Mouse (Mus musculus) ES-Bruce4 (cell line): ENCODE measurements at regions not wholly inside any gene's neighbourhood (a gene's known extent, or its start where the extent isn't known, plus 50 kb on each side); places are given as distances from the start of the nearest gene placed in this dataset.

ENCODE experiments used
- H3K27ac ChIP-seq: 2 replicates; pipeline ENCODE4 v1.5.1; 2012; ENCODE audit warnings: low read length, inconsistent platforms; ENCODE audit not compliant: insufficient read depth
- H3K27me3 ChIP-seq: 2 replicates; pipeline ENCODE4 v1.6.1; 2012; ENCODE audit warnings: mild to moderate bottlenecking, low read length, inconsistent platforms; ENCODE audit not compliant: control insufficient read depth, poor library complexity, insufficient read depth, severe bottlenecking
- H3K36me3 ChIP-seq: 2 replicates; pipeline ENCODE4 v1.6.1; 2012; ENCODE audit warnings: inconsistent platforms, mild to moderate bottlenecking, low read length, moderate library complexity; ENCODE audit not compliant: control insufficient read depth, poor library complexity, insufficient read depth, severe bottlenecking
- H3K4me1 ChIP-seq: one replicate; pipeline ENCODE4 v1.8.1; 2011; ENCODE audit warnings: low read length; ENCODE audit not compliant: control insufficient read depth, insufficient read depth
- H3K4me3 ChIP-seq: 2 replicates; pipeline ENCODE4 v1.5.1; 2011; ENCODE audit warnings: low read depth, mild to moderate bottlenecking, low read length
- H3K9ac ChIP-seq: 2 replicates; pipeline ENCODE4 v1.6.1; 2012; ENCODE audit warnings: low read depth, mild to moderate bottlenecking, inconsistent platforms; ENCODE audit not compliant: poor library complexity, severe bottlenecking
- H3K9me3 ChIP-seq: replicated peaks from 2 replicates; pipeline ENCODE4 v1.6.1; 2012; ENCODE audit warnings: mild to moderate bottlenecking, low read length, inconsistent platforms; ENCODE audit not compliant: control insufficient read depth, poor library complexity, insufficient read depth, severe bottlenecking
- CTCF ChIP-seq: IDR thresholded peaks from one replicate; pipeline ENCODE4 v1.8.1; 2011; ENCODE audit warnings: low read depth, low read length
- EP300 ChIP-seq: IDR thresholded peaks from 2 replicates; pipeline ENCODE4 v1.6.1; 2011; ENCODE audit warnings: low read depth, low read length; ENCODE audit not compliant: insufficient read depth
- POLR2A ChIP-seq: IDR thresholded peaks from one replicate; pipeline ENCODE4 v1.8.1; 2011; ENCODE audit warnings: low read length; ENCODE audit not compliant: insufficient read depth

DNA sequence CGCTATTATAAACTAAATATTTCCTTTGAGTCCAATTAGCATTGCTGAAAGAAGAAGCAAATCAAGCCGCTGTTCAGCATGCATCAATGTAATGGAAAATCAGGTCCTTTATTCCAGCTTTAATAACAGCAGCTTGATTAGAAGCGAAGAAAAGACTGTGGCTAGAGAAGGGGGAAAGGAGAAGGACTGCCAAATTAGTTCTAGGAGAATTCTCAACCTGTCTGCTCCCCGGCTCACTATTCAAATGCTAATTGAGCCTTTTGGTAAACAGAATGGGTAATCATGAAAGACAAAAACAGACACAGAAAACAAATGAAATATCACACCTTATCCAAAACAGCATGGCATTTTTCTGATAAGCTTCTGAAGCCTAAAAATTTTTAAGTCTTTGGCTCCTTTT is 1098.5 kb downstream of the Mat2b start:
- Histone ChIP-seq H3K4me1 (no peaks in the 10 kb centered on the region), H3K36me3 (no peaks in the 10 kb centered on the region), H3K27ac (no peak overlapping the region), H3K9ac (no peak overlapping the region), H3K9me3 (no peaks in the 10 kb centered on the region), H3K4me3 (no peak overlapping the region), H3K27me3 (peaks cover 1% of the 10 kb centered on the region; the same call in 1 of the 2 replicates)
- TF ChIP-seq CTCF (no peak), EP300 (no peak), POLR2A (no peak)

DNA sequence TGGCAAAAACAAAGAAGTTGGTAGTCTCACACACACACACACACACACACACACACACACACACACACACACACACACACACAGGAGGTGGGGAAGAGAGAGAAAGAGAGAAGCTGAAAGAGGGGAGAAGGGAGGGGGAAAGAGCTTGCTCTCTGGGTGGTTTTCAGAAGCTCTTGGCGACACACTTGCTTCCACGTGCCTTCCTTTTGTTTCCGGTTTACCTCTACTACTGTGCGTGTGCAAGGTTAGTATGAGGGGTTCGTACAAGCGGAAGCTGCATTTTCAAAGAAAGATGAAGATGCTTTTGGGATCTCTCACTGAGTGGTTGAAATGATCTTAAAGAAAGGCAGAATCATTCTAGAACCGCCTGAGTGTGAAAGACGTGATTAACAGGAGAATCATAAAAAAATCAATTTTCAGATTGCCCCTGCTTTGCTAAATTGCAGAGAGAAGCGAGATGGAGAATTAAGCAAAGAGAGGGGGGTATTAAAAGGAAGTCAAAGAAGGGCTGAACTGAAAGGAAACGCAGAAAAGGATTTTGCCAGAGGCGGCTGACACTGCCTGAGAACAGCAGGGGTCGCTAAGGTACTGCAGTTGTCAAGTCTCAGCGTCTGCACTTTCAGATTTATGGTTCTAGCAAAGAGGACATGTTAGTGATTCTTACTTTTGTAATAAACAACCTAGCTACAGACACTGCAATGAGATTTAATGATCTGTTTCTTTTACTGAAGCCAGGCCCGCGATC is 1106.2 kb downstream of the Mat2b start:
- Histone ChIP-seq H3K4me3 (no peak overlapping the region), H3K27me3 (peaks cover 1% of the 10 kb centered on the region; the same call in 1 of the 2 replicates), H3K9me3 (no peaks in the 10 kb centered on the region), H3K9ac (no peak overlapping the region), H3K27ac (no peak overlapping the region), H3K4me1 (no peaks in the 10 kb centered on the region), H3K36me3 (no peaks in the 10 kb centered on the region)
- TF ChIP-seq POLR2A (no peak), EP300 (no peak), CTCF (peak; percentile 74)

DNA sequence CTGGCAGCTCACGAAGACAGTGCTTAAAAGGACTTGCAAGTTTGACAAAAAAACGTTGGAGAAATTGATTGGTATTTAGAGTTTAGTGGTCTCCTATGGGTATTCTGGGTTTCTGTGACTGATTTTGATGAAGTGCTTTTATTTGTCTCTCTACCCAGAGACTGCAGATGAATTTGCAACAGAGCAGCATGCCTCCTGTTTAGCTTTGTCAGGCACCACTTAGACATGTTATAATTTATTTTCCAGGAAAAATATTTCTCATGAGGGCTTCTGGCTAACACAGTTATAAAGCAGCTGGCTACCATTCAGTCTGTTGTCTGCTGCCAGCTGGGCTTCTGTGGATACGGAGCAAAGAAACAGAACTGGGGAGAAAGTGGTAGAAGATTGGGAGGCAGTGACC is 1136.7 kb downstream of the Mat2b start:
- Histone ChIP-seq H3K36me3 (no peaks in the 10 kb centered on the region), H3K9me3 (no peaks in the 10 kb centered on the region), H3K9ac (no peak overlapping the region), H3K4me3 (no peak overlapping the region), H3K4me1 (no peaks in the 10 kb centered on the region), H3K27me3 (no peaks in the 10 kb centered on the region), H3K27ac (no peak overlapping the region)
- TF ChIP-seq POLR2A (no peak), CTCF (no peak), EP300 (no peak)

DNA sequence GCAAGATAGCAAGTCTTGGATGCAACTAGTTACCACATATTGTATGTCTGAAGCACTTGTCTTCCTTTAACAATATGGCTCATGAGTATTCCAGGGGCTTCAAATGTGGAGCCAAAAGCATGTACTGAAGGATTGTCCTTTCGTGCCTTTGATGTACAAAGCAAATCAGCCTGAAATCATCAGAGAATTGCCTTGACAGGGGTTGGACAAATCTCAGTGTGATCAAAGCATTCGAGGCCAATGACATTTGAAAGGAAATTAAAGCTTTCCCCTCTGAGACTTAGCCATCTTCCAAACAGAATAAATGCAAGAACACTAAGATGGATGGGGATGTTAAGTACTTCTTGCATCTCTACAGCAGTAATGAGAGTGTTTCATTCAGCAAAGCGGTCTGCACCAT is 1144.9 kb downstream of the Mat2b start:
- Histone ChIP-seq H3K9ac (no peak overlapping the region), H3K9me3 (no peaks in the 10 kb centered on the region), H3K36me3 (no peaks in the 10 kb centered on the region), H3K4me3 (no peak overlapping the region), H3K27ac (no peak overlapping the region), H3K27me3 (no peaks in the 10 kb centered on the region), H3K4me1 (no peaks in the 10 kb centered on the region)
- TF ChIP-seq POLR2A (no peak), EP300 (no peak), CTCF (no peak)

DNA sequence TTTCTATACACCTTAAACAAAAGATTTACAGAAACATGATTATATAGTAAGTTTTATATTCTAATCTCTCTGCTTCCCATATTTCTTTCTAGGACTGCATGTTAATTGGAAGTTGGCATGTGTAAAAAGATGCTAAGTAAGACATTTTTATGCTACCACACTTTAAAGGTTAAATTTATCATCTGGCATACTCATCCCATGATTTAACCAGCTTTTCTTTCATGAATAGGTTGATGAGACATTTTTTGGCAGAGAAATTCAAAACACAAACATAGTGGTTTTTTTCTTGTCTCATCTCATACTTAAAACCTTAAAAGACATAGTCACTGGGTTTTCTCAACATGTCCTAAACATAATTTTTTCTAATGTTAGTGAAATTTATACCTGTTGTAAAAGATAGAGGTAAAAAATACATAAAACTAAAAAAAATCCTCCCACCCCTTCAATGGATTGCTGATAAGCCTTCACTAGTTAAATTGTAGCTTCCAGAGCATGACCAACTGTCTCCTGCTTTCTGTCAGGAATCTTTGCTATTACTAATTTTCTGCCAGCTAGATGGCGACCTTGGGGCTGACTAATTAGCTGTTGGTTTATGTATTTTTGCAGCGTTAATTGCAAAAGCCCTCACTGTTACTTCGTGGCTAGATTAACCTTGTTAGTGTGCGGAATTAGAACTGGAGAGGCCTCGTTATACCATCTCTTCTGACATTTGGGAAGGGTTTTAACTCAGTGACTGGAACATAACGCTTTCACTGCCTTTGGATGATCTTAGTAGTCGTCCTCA is 1169.9 kb downstream of the Mat2b start:
- Histone ChIP-seq H3K9ac (no peak overlapping the region), H3K27ac (no peak overlapping the region), H3K9me3 (no peaks in the 10 kb centered on the region), H3K4me3 (no peak overlapping the region), H3K4me1 (no peaks in the 10 kb centered on the region), H3K36me3 (no peaks in the 10 kb centered on the region), H3K27me3 (no peaks in the 10 kb centered on the region)
- TF ChIP-seq POLR2A = no peak

DNA sequence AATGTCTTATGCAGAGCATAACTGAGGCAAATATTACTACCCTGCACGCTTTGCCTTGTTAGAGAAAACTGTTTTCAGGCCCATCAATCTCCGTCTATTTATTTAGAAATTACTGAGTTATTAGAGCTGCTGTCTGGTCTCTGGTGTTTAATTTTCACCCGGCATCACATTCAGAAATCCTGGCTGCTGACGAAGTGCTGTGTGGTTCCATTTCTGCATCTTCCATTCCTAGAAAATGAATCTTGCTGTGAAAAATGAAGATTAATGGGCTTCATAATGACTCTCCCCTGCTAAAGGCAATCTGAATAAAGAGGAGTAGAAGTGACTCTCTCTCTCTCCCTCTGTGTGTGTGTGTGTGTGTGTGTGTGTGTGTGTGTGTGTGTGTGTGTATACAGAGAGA is 1199.8 kb downstream of the Mat2b start:
- TF ChIP-seq POLR2A (no peak), EP300 (no peak)
- Histone ChIP-seq H3K4me1 (no peaks in the 10 kb centered on the region), H3K27ac (no peak overlapping the region), H3K9me3 (no peaks in the 10 kb centered on the region; the same call in 1 of the 2 replicates), H3K27me3 (no peaks in the 10 kb centered on the region), H3K36me3 (no peaks in the 10 kb centered on the region), H3K4me3 (no peak overlapping the region), H3K9ac (no peak overlapping the region)
